Mouse (Mus musculus): Measurements from ENCODE around the gene Syngap1. TPM values are rescaled to one million over a fixed set of nuclear protein-coding genes. Genes with fewer than 3 reads are reported as not detected.
"Not testable (repeated sequence)": the region's sequence is repeated elsewhere in the genome, so short reads cannot be mapped to it uniquely, and the experiment has no call there.

Syngap1 gene
- total and polyA plus RNA-seq, 3 experiments: 7.3 to 88.0 (median 24.1) TPM

DNA sequence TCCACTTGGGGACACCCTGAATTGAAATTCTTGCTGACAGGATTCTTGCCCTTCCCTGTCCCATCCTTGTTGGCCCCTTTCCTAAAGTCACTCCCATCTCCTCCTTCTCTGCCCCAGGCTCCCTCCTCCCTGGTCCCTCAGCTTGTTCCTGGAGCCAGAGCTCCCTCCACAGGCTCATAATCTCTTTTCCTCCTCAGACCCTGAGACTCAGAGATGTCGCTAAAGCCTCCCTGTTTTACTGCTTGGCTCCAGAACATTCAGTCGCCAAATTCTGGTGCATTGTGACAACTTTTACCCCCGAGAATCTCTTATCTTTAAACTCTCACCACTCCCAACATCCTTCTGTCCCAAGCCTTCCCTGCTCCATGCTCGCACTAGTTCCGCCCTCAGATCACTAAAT lies 36.7 kb upstream of the Syngap1 start:
- Histone ChIP-seq H3K4me1 (ENCODE audit: insufficient read depth, low read depth, low read length) (no peaks in the 10 kb centered on the region; the same call in 1 of the 2 replicates), H3K4me3 (ENCODE audit: low read depth, low read length) (no peak overlapping the region), H3K36me3 (replicated peaks) (no peaks in the 10 kb centered on the region), H3K9me3 (replicated peaks) (peaks cover 2% of the 10 kb centered on the region), H3K27me3 (ENCODE audit: insufficient read depth, low read length) (peaks cover 15% of the 10 kb centered on the region)
- TF ChIP-seq POLR2AphosphoS5 (IDR thresholded peaks at IDR 0.05; ENCODE audit: insufficient replicate concordance, low read depth, low read length) (no peak), TAL1 (conservative IDR thresholded peaks at IDR 0.05; ENCODE audit: low read depth, low read length) (no peak), GATA2 (IDR thresholded peaks at IDR 0.05; ENCODE audit: borderline replicate concordance, low read depth, low read length) (no peak)
- ATAC-seq (ENCODE audit: extremely low read depth, insufficient number of reproducible peaks, low FRiP score, poor library complexity, severe bottlenecking) (no peak), DNase-seq (ENCODE audit: low spot score) (no peak)

DNA sequence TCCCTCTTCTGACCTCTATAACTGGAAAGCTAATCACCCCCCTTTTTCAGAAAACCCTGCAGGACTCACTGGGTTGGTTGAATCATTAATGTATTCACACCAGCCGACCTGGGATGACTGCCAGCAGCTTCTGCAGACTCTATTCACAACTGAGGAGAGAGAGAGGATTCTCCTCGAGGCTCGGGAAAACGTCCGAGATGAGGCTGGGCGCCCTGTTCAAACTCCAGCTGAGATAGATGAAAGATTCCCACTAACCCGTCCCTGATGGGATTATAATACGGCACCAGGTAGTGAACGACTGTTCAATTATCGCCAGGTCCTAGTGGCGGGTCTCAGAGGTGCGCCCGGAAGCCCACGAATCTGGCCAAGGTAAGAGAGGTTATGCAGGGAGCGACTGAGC lies 33.5 kb upstream of the Syngap1 start:
- DNase-seq (ENCODE audit: low spot score); H3K36me3 ChIP-seq (replicated peaks); H3K9me3 ChIP-seq (replicated peaks); H3K27me3 ChIP-seq (ENCODE audit: insufficient read depth, low read length); H3K4me1 ChIP-seq (ENCODE audit: insufficient read depth, low read depth, low read length); H3K4me3 ChIP-seq (ENCODE audit: low read depth, low read length); ATAC-seq (ENCODE audit: extremely low read depth, insufficient number of reproducible peaks, low FRiP score, poor library complexity, severe bottlenecking): not testable (repeated sequence)

DNA sequence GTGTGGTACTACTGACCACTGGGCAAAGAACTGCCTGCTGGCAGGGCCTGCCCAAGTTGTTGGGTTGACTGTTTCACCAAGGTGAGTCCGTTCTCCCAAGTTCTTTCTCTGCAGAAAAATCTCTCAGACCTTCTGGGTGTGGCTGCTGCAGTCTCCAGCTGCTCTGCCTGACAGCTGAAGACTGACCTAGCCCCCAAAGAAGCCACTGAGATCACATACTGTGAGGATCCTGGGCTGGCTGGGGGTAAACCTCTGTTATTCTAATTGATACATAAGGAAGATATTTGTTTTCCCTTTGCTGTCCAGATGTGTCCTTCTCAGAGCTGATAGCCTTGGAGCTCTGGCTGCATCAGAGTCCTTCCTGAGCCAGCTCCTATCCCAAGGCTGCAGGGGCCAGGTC lies 25.8 kb upstream of the Syngap1 start:
- no peak overlapping the region for H3K4me3 ChIP-seq (ENCODE audit: low read depth, low read length)
- peaks cover 24% of the 10 kb centered on the region for H3K4me1 ChIP-seq (ENCODE audit: insufficient read depth, low read depth, low read length)
- peaks cover 6% of the 10 kb centered on the region; the same call in 1 of the 2 replicates for H3K27me3 ChIP-seq (ENCODE audit: insufficient read depth, low read length)
- no peak for DNase-seq (ENCODE audit: low spot score)
- no peaks in the 10 kb centered on the region for H3K9me3 ChIP-seq (replicated peaks)
- no peak for ATAC-seq (ENCODE audit: extremely low read depth, insufficient number of reproducible peaks, low FRiP score, poor library complexity, severe bottlenecking)
- TF ChIP-seq TAL1 (conservative IDR thresholded peaks at IDR 0.05; ENCODE audit: low read depth, low read length): no peak
- TF ChIP-seq CTCF (IDR thresholded peaks at IDR 0.05; ENCODE audit: low read depth, low read length): no peak
- no peak for TF ChIP-seq GATA2 (IDR thresholded peaks at IDR 0.05; ENCODE audit: borderline replicate concordance, low read depth, low read length)
- no peak for TF ChIP-seq POLR2AphosphoS5 (IDR thresholded peaks at IDR 0.05; ENCODE audit: insufficient replicate concordance, low read depth, low read length)
- TF ChIP-seq GATA1 (IDR thresholded peaks at IDR 0.05; ENCODE audit: borderline replicate concordance, low read length): no peak
- peaks cover 14% of the 10 kb centered on the region for H3K36me3 ChIP-seq (replicated peaks)

DNA sequence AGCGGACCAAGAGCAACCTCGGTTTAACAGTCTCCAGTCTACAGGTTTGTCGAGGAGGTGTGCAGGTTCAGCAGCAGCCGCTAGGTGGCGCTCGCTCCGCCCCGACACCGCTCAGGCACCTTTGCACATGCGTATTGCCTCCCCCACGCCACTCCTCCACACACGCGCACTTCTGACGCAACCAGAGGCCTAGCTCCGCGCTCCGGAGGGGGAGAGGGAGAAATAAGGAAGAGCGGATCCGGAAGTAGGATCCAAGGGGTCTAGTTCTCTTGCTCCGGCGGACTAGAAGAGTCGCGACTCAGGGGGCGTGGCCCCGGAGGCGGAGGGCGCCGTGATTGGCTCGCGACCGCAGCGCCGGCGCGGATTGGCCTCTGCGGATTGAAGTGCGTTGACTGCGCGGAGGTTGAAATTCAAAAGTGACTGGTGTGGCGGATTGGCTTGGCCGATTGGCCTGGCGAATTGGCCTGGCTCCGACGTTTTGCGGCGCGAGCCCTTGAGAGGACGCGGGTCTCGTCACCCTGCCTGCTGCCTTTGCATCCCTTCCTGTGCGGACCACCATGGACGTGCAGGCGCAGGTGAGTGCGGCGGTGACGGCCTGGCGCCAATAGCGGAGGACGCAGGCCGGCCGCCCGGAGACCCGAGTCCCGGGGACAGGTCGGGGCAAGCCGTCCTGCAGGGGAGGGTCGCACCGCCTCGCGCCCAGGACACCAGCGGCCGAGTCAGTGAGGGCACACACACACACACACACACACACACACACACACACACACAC lies 24.2 kb upstream of the Syngap1 start, which contains the start of gene Kifc5b:
Kifc5b (plus strand) TSS at position 381 of the 772 bp plus-strand sequence.
- H3K36me3 ChIP-seq (replicated peaks): peaks cover 29% of the 10 kb centered on the region
- peaks cover 32% of the 10 kb centered on the region for H3K4me1 ChIP-seq (ENCODE audit: insufficient read depth, low read depth, low read length)
- TF ChIP-seq GATA2 (IDR thresholded peaks at IDR 0.05; ENCODE audit: borderline replicate concordance, low read depth, low read length) (no peak), CTCF (IDR thresholded peaks at IDR 0.05; ENCODE audit: low read depth, low read length) (peak; percentile 97), TAL1 (conservative IDR thresholded peaks at IDR 0.05; ENCODE audit: low read depth, low read length) (no peak)
- no peaks in the 10 kb centered on the region for H3K9me3 ChIP-seq (replicated peaks)
- H3K4me3 ChIP-seq (ENCODE audit: low read depth, low read length): peak within 1 kb of the TSS; percentile 94
- H3K27me3 ChIP-seq (ENCODE audit: insufficient read depth, low read length): peaks cover 6% of the 10 kb centered on the region; the same call in 1 of the 2 replicates
- DNase-seq (ENCODE audit: low spot score) (peak; percentile 80), ATAC-seq (ENCODE audit: extremely low read depth, insufficient number of reproducible peaks, low FRiP score, poor library complexity, severe bottlenecking) (peak; percentile 99)

DNA sequence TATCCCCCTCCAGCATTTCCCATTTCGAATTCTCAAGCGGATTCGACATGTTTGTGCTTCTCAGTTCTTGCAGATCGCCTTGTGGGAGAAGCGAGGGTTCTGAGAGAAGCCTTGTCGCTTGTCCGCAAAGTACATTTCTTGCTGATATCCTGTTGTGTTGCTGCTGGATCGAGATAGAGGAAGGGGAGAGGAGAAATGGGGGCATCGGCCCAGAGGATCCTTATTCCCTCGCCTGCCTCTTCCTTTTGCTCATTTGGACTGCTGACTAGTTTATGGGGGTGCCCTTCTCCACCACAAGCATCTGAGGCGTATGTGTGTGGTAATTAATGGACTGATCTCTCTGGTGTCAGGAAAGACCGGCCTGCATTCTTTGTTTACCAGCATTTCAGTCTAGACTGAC lies 23.5 kb upstream of the Syngap1 start:
- H3K27me3 ChIP-seq (ENCODE audit: insufficient read depth, low read length); DNase-seq (ENCODE audit: low spot score); ATAC-seq (ENCODE audit: extremely low read depth, insufficient number of reproducible peaks, low FRiP score, poor library complexity, severe bottlenecking); H3K9me3 ChIP-seq (replicated peaks): not testable (repeated sequence)
- Histone ChIP-seq H3K4me1 (ENCODE audit: insufficient read depth, low read depth, low read length) (peaks cover 32% of the 10 kb centered on the region), H3K4me3 (ENCODE audit: low read depth, low read length) (peak overlapping the region; percentile 94), H3K36me3 (replicated peaks) (peaks cover 32% of the 10 kb centered on the region)

DNA sequence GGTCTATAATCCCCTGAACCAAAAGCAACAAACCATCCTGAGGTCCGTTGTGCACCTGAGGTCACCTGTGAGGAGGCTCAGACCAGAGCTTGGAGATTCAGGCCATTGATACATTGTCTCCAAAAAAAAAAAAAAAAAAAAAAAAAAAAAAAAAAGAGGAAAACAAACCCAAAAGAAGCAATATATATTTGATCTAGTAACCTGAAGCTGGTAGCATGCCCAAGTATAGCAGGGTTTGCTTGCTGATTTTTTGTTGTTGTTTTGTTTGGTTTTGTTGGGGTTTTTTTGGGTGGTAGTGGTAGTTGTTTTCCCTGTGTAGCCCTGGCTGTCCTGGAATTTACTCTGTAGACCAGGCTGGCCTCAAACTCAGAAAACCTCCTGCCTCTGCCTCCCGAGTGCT lies 22.7 kb upstream of the Syngap1 start:
- TF ChIP-seq TAL1 (conservative IDR thresholded peaks at IDR 0.05; ENCODE audit: low read depth, low read length) (no peak), POLR2AphosphoS5 (IDR thresholded peaks at IDR 0.05; ENCODE audit: insufficient replicate concordance, low read depth, low read length) (no peak), CTCF (IDR thresholded peaks at IDR 0.05; ENCODE audit: low read depth, low read length) (no peak), GATA2 (IDR thresholded peaks at IDR 0.05; ENCODE audit: borderline replicate concordance, low read depth, low read length) (no peak), GATA1 (IDR thresholded peaks at IDR 0.05; ENCODE audit: borderline replicate concordance, low read length) (no peak)
- H3K4me1 ChIP-seq (ENCODE audit: insufficient read depth, low read depth, low read length): peaks cover 35% of the 10 kb centered on the region
- no peak for DNase-seq (ENCODE audit: low spot score)
- H3K27me3 ChIP-seq (ENCODE audit: insufficient read depth, low read length): peaks cover 6% of the 10 kb centered on the region; the same call in 1 of the 2 replicates
- peak overlapping the region; percentile 65 for H3K4me3 ChIP-seq (ENCODE audit: low read depth, low read length)
- peaks cover 36% of the 10 kb centered on the region for H3K36me3 ChIP-seq (replicated peaks)
- ATAC-seq (ENCODE audit: extremely low read depth, insufficient number of reproducible peaks, low FRiP score, poor library complexity, severe bottlenecking): no peak
- no peaks in the 10 kb centered on the region for H3K9me3 ChIP-seq (replicated peaks)

DNA sequence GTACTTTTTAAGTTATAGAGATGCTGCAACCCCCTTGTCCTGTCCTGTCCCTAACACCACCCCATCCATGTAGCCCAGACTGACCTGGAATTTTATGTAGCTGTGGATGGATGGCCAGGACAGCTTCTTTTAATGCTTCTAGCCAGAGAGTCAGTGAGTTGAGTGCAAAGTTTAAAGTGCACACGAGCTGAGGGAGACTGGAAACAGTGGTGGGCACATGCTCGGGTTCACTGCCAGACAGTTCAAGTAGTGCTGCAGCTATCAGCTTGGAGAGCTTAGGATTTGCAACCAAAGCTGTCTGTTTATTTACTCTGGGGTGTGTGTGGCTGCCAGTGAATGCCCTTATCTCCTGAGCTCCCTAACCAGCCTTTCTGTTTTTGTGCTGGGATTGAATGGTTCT lies 21.5 kb upstream of the Syngap1 start:
- Histone ChIP-seq H3K4me1 (ENCODE audit: insufficient read depth, low read depth, low read length) (peaks cover 35% of the 10 kb centered on the region), H3K36me3 (replicated peaks) (peaks cover 42% of the 10 kb centered on the region)
- not testable (repeated sequence) for H3K9me3 ChIP-seq (replicated peaks); H3K27me3 ChIP-seq (ENCODE audit: insufficient read depth, low read length); DNase-seq (ENCODE audit: low spot score); H3K4me3 ChIP-seq (ENCODE audit: low read depth, low read length); ATAC-seq (ENCODE audit: extremely low read depth, insufficient number of reproducible peaks, low FRiP score, poor library complexity, severe bottlenecking)

DNA sequence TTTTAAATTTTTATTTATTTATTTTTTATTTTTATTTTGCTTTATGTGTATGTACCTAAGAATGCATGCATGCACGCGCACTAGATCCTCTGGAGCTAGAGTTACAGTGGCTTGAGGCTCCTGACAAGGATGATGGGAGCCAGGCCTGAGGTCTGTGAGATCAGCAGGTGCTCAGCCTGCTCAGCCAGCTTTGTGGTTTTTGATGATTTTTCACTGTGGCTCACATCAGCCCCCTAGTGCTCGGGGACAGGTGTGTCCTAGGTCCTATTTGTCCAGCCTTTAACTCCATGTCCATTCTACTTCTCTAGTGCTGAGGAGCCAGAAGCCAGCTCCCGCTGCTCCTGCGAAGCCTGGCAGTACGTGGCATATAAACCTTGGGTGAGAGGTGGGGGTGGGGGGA lies 18.7 kb upstream of the Syngap1 start:
- not testable (repeated sequence) for H3K27me3 ChIP-seq (ENCODE audit: insufficient read depth, low read length); H3K9me3 ChIP-seq (replicated peaks); H3K4me3 ChIP-seq (ENCODE audit: low read depth, low read length); DNase-seq (ENCODE audit: low spot score); ATAC-seq (ENCODE audit: extremely low read depth, insufficient number of reproducible peaks, low FRiP score, poor library complexity, severe bottlenecking)
- Histone ChIP-seq H3K4me1 (ENCODE audit: insufficient read depth, low read depth, low read length) (peaks cover 31% of the 10 kb centered on the region), H3K36me3 (replicated peaks) (peaks cover 69% of the 10 kb centered on the region)

DNA sequence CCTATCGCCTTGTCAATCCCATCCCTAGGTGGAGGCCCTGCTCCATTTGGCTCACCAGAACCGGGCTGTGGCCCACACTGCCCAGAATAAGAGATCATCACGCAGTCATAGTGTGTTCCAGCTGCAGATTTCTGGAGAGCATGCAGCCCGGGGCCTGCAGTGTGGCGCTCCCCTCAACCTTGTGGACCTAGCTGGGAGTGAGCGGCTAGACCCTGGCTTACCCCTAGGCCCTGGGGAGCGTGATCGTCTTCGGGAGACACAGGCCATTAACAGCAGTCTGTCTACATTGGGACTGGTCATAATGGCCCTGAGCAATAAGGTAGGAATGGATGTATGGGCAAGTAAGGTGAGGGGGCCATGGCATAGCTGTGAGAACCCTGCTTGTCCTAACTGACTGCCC lies 15.6 kb upstream of the Syngap1 start:
- DNase-seq (ENCODE audit: low spot score); ATAC-seq (ENCODE audit: extremely low read depth, insufficient number of reproducible peaks, low FRiP score, poor library complexity, severe bottlenecking); H3K27me3 ChIP-seq (ENCODE audit: insufficient read depth, low read length); H3K4me3 ChIP-seq (ENCODE audit: low read depth, low read length); H3K9me3 ChIP-seq (replicated peaks): not testable (repeated sequence)
- peaks cover 80% of the 10 kb centered on the region for H3K36me3 ChIP-seq (replicated peaks)
- H3K4me1 ChIP-seq (ENCODE audit: insufficient read depth, low read depth, low read length): peaks cover 12% of the 10 kb centered on the region

DNA sequence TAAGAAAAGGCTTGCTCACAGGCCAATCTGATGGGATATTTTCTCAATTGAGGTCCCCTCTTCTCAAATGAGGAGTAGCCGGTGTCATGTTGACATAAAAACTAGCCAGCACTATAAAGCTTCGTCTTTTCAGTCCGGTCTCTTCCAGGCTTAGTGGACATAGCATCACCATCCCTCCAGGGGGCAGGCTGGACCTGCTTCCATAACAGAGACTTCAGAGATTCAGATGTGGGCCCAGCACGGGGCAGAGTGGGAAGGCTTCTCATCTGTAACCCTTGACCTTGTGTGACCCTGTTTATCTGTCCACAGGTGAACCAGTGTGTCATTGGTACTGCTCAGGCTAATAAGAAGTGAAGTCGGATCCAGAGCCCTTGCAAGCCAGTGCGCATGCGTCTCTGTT lies 9.3 kb upstream of the Syngap1 start:
- not testable (repeated sequence) for ATAC-seq (ENCODE audit: extremely low read depth, insufficient number of reproducible peaks, low FRiP score, poor library complexity, severe bottlenecking); DNase-seq (ENCODE audit: low spot score)
- peaks cover 85% of the 10 kb centered on the region for H3K36me3 ChIP-seq (replicated peaks)

More for the DNA sequence above, 9.3 kb upstream of the Syngap1 start:
- H3K4me3 ChIP-seq (ENCODE audit: low read depth, low read length); H3K9me3 ChIP-seq (replicated peaks); H3K27me3 ChIP-seq (ENCODE audit: insufficient read depth, low read length): not testable (repeated sequence)
- H3K4me1 ChIP-seq (ENCODE audit: insufficient read depth, low read depth, low read length): peaks cover 53% of the 10 kb centered on the region
